Mouse (Mus musculus) brain, embryonic 18.5 days (tissue): ENCODE data around the gene Reln.
A peak's percentile ranks its signal among the peaks of the same experiment; 100 is the strongest.

Source experiments
- DNase-seq: peaks from one replicate; pipeline ENCODE4 v3.0.0-alpha.2; 2012; ENCODE audit warnings: low read depth, low spot score

Gene Reln

GRCm38 (mm10) chr5:22007304-22008059 is 337.0 kb downstream of the Reln start:
- no peak for DNase-seq

GRCm38 (mm10) chr5:22003858-22004257 is 340.6 kb downstream of the Reln start:
- DNase-seq = no peak

DNA sequence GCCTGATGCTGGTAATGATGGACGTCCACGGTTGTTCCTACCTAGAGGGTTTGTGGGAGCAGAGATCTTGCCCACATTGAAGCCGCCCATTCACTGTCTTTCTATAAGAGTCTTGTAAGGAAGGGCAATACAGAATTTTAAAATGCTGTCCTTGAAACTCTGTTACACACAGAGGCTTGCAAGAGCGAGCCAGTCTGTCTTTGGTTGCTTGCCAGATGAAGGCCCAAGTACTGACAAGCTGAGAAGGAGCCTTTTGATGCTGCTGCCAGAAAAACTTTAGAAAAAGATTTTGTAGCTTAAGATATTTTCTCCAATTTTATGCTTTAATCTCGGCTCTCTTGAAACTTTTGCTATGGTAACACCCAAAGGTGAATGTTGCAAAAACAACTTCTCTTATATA is 356.8 kb downstream of the Reln start:
- no peak for DNase-seq

GRCm38 (mm10) chr5:21986311-21986710 is 358.2 kb downstream of the Reln start:
- DNase-seq = no peak

- DNase-seq = peak; percentile 36
These were observed 361.4 kb downstream of the Reln start for GRCm38 (mm10) chr5:21983021-21983667.

DNA sequence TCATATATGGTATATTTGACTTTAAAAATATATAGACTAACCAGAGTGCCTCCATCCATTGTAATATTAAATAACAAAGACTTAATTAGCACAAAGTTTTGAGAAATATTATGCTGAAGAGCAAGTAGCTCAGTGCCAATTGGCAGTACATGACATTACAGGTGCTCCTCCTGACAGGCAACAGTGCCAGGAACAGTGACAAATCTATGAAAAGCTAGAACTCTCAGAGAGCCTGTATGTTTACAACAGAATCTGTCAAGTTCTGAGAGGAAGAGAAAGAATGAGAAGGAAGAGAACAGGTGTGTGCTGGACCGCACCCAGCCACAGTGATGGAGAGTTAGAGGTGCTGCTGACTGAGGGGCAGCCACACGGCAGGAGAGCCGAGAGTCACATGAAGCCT is 363.3 kb downstream of the Reln start:
- DNase-seq = no peak

GRCm38 (mm10) chr5:21980544-21980943 is 364.0 kb downstream of the Reln start:
- DNase-seq = no peak

GRCm38 (mm10) chr5:21973266-21974010 is 371.1 kb downstream of the Reln start:
- no peak for DNase-seq

- DNase-seq = no peak
These were observed 382.7 kb downstream of the Reln start for GRCm38 (mm10) chr5:21961796-21962195.

- DNase-seq = no peak
These were observed 384.4 kb downstream of the Reln start for GRCm38 (mm10) chr5:21960151-21960550.

- no peak for DNase-seq
These were observed 386.9 kb downstream of the Reln start for GRCm38 (mm10) chr5:21957586-21957985.

DNA sequence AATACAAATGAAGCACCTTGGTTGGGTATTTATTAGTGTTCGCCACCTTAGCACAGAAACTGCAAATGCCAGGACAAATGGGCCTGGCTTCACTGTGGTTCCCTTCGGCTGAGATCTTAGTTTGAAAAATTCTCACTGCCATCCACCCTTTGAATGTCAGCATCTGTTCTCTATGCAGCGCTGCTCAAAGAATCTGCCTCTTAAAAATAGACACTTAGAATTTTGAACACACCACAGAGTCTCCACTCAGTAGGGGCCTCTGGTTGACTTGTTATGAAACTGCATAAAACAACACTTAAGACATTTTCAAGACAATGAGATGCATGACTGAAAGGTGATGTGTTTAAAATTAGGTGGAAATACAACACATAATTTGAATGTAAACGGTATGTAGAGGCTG is 387.4 kb downstream of the Reln start:
- no peak for DNase-seq

DNA sequence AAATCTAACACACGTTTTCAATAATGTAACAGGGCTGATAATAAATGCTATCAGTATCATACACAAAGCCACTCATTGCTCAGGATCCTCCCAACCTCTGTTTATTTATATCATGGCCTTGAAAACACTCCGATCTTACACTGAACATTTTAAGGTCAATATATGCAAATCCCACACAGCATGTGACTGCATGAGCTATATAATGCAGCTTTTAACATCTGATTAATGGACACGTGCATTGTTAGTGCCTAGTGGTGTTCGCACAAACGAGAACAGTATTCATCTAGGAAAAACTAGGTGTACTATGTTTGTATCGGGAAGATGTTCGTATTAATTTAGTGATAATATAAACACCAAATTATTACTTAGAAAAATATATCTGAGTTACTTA is 395.0 kb downstream of the Reln start:
- no peak for DNase-seq

GRCm38 (mm10) chr5:21948736-21949506 is 395.6 kb downstream of the Reln start:
- peak; percentile 42 for DNase-seq

- peak; percentile 70 for DNase-seq
These were observed 396.7 kb downstream of the Reln start for GRCm38 (mm10) chr5:21947610-21948381.

DNA sequence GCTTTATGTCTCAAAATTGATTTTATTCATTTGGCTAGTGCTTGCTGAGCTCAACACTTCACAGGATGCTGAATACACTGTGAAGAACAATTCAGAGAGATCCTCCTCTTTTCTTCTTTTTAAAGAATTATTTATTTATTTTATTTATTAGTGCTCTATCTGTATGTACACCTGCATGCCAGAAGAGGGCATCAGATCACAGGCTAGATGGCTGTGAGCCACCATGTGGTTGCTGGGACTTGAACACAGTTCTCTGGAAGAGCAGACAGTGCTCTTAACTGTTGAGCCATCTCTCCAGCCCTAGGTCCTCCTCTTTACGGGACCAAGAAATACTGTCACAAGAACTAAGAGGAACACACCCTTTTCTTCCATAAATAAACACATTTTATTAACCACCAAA is 399.9 kb downstream of the Reln start:
- no peak for DNase-seq

DNA sequence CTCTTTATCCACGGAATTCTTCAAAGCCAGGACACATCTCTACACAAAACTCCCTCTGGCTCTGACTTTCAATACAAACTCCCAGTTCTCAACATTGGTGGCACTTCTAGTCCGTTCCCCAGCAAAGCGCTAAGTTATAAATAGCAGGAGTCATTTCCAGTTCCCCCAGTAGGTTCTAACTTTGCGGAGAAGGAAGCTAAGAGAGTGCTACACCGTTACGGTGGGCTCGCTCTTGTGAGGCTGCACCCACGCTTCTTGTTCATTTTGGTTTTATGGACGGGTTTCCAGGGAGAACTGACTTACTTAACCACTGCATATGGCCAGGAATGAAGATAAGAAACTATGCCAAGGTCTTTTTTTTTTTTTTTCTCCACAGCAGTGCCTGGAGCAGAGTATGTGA is 405.1 kb downstream of the Reln start:
- no peak for DNase-seq

DNA sequence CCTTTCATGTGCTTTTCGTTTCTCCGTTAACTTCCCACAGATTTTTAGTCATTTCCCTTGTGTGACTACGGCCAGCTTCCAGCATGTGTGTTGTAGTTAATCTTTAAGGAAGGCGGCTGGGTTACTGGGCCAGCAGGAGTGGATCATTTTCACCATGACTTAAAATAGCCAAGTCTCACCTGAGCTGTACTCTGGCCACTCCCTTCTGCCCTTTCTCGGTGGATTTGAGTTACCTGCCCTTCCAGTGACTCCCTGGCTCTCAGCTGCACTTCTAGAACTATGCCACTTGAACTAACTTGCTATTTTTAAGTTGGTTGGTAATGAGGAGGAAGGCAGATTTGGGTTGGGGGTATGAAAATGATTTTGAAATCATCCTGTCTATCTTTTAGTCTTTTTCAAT is 406.4 kb downstream of the Reln start:
- DNase-seq = no peak

- no peak for DNase-seq
These were observed 407.9 kb downstream of the Reln start for GRCm38 (mm10) chr5:21936627-21937026.

DNA sequence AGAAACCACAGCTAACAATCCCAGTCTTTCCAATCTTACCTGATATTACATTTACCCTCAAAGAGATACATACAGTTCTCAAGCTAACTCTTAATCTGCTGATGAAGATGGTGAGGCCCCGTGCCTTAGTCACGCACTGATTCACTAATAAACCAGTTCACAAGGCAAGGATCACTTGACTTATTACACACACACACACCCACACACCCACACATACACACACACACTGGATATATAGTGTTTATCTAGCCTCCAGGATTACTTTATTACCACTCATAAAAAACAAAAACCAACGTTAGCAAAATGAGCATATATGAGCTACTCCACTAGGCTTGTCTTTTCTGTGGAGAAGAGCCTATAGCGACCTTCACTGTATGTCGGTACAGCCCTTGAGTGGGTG is 408.4 kb downstream of the Reln start:
- DNase-seq = no peak

- DNase-seq = no peak
These were observed 409.6 kb downstream of the Reln start for GRCm38 (mm10) chr5:21934811-21935396.
